Mouse (Mus musculus) WW6 (cell line): ENCODE data around the gene P3h1.

Experiments used
- DNase-seq: peaks from one replicate; pipeline ENCODE4 v3.0.0-alpha.2; 2013; ENCODE audit warnings: low read depth, low spot score

Gene P3h1

DNA sequence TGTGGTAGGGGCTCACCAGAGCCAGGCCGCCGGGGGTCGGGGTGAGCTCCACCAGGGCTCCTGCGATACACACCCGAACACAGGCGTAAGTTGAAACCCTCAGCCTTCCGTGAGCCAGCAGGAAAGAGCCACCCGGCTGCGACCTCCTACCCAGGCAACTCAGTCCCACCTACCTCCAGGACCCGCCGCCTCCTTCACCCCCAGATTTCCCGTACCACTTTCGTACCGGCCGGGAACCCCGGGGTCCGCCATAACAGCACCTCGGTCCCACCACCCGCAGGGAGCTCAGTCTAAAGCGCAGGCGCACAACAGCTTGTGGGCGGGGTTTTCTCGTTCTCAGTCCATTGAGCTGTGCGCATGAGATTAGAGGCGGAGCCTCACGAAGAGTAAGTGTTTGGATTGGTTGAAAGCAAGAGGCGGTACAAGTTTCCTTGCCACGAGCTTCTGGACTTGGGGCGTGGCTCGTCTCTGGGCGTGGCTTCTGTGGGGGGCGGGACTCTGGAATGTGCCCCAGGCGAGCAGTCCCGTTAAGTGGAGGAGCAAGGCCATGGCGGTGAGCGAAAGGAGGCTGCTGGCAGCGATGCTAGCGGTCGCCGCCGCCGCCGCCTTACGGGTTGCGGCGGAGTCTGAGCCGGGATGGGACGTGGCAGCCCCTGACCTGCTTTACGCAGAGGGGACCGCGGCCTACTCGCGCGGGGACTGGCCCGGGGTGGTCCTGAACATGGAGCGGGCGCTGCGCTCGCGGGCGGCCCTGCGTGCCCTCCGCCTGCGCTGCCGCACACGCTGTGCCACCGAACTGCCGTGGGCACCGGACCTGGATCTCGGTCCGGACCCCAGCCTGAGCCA, at the start of gene P3h1, which contains the start of gene AU022252:
Gene P3h1, plus strand, starts transcription at position 506 of the 846 bp plus-strand sequence.
Gene AU022252, minus strand, starts transcription at position 303 of the 846 bp plus-strand sequence.
- DNase-seq, result peak; percentile 89

DNA sequence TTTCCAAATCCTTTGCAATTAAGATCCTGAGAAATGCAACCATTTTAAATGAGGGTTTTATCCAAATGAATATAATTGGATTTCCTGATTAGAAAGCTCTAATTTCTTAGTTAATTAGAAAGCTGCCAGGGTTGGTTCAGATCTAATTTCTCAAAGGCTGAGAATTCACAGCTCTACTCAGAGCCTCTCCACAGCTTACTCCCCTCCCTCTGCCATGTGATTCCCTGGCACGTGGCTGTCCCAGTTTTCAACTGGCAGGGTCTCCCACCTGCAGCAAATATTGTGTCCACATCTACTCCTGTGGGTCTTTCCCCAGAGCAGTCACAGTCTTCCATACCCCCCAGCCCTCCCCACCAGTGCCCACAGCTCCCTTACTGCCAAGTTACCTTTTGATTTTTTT, 49.2 kb upstream of the P3h1 start:
- no peak for DNase-seq

DNA sequence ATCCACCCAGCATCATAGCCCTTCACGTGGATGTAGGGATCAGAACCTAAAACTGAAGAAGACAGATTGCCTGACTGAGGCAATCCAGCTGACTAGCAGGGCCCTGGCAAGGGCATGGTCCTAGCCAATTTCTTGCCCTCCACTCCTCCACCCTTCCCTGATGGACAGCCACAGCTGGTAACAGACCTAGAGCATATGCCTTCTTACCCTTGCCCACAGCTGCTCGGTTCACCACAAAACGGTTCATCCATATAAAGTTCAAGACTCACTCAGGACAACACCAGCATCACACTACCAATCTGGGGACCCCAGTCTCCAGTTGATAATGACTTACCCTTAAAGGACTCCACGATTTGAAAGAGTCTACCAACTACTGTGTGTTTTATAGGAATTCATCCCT, 46.9 kb upstream of the P3h1 start:
- no peak for DNase-seq

DNA sequence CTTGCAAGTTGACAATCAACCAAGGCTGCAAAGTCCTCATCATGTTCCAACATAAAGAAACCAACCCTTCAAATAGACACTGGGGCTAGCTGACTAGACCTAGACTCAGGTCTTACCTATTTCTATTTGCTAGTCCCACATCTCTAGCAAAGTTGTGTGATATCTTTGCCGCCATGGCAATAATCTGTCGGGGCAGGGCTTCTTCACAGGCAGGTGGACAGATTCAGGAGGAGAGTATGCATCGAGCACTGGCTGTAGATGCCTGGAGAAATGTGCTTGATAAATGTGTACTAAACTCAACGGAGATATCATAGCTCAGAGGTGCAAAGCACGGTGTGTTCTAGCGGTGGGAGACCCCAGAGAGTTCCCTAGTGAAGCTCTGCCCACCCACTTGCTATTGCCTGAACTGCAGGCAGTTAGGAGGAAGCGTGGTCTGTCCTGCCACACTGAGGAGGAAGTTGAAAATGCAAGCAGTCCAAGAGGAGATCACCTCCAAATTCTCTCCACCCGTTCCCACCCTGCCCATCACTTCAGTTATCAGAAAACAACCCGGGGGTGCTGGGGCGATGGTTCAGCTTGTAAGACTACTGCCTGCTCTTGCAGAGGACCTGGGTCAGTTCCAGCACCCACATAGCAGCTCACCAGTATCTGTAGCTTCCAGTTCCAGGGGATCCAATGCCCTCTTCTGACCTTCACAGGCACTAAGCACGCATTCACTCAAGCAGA, 44.5 kb upstream of the P3h1 start:
- no peak for DNase-seq

DNA sequence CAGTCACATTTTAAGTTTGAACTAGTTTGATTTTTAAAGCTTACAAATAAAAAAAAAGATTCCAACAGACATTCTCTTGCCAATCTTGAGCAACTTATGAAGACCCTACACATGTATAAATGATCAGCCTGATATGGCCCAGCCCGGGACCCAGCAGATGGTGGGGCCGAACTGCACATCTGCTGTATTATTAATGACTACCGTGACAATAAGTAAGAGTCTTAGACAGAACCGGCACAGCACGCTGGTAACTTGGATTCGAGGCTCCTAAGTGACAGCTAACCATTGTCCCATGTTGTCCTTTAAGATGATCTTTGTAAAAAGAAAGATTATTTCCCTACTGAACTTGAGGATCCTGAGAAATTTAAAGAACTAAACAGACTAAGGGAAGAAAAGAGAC, 43.3 kb upstream of the P3h1 start:
- no peak for DNase-seq

DNA sequence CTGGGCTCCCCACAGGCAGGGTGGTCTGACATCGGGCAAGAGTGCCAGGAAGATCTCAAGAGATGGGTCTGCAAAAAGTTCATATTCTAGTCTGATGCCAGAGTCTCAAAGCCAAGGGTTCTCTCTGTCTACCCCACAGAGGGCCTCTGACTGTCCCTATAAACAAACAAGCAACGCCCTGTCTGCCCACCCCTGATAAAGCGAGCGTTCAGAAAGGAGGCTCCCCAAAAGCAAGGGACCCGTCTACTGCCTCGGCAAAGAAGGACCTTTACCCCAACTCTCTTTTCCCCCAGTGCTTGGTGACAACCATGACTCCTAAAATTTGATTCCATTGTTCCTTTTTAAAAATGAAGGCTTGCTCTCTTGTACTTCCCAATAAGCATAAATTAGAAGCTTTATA, 42.9 kb upstream of the P3h1 start, which contains the start of gene Ermap:
Gene Ermap, minus strand, starts transcription at position 148 of the 400 bp plus-strand sequence.
- DNase-seq, result no peak

DNA sequence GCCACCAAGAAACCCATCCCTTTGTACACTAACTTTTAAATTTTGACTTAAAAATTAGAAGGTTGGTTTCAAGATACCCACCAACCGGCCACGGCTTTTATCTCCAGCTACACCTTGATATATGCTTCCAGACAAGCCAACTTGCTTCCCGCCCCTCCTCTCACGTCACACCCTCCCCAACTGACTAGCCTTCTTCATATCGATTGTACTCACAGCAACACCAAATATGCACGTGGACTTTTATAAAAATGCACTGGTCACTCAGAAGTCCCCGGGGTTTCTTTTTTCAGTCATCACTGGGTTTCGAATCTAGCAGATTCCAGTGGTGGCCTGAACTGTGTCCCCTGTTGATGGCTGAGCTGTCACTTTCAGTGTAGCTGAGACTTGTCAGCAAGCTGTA, 42.1 kb upstream of the P3h1 start:
- no peak for DNase-seq

DNA sequence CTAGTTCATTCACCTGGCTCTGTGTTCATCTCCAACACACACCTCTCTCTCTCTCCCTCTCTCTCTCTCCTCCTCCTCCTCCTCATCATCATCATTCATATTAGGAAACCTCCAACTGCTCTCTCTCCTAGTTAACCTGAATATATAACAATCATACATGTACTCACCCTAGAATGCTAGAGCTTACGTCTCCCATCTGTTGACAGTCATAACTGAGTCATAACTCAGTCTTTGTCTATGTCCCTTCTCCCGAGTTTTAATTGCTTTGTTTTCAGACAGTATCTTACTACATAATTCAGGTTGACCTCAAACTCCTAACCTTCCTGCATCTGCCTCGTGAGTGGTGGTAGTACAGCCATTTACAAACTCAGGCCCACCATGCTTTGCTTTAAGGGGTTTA, 41.4 kb upstream of the P3h1 start:
- no peak for DNase-seq

DNA sequence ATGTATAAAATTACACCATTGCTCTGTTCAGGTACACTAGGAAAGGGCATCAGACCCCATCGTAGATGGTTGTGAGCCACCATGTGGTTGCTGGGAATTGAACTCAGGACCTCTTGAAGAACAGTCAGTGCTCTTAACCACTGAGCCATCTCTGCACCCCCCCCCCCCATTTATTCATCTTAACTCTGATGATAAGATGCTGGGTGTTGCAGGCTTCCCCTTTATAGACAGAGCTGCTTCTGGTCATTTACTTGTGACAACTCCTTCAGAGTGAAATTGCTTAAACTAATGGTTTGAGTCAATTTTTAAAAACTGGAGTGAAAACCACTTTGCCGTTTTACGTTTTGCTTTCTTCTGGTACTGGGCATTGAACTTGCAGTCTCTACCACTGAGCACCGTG, 40.0 kb upstream of the P3h1 start:
- no peak for DNase-seq

DNA sequence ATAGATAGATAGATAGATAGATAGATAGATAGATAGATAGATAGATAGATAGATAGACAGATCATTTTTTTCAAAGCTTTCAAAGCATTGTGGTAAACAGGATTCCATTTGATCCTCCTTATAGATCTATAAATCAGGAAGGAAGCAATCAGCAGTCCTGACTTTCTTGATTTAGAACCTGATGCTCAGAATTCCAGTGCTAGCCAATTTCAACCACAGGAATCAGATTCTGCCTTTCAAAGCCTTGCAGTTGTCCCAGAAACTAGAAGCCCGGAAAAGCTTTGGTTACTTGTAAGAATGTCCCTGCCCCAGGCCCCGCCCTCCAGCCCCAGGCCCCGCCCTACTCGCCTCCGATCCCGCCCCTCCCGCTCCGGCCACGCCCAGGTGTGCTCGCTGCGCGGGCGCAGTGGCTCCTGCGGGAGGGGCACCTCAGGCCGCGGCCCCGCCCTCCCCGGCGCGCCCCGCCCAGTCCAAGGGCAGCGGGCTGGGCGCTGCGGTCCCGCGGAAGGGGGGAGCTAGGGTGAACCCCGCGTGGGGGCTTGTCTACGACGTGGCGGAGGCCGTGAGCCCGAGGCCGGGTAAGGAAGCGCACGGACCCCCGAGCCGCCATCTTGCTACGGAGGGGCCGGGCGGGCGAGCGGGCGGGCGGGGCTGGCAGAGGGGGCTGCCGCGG, 37.7 kb upstream of the P3h1 start, which contains the start of gene Svbp:
Gene Svbp, plus strand, starts transcription at position 398 of the 673 bp plus-strand sequence.
- no peak for DNase-seq

DNA sequence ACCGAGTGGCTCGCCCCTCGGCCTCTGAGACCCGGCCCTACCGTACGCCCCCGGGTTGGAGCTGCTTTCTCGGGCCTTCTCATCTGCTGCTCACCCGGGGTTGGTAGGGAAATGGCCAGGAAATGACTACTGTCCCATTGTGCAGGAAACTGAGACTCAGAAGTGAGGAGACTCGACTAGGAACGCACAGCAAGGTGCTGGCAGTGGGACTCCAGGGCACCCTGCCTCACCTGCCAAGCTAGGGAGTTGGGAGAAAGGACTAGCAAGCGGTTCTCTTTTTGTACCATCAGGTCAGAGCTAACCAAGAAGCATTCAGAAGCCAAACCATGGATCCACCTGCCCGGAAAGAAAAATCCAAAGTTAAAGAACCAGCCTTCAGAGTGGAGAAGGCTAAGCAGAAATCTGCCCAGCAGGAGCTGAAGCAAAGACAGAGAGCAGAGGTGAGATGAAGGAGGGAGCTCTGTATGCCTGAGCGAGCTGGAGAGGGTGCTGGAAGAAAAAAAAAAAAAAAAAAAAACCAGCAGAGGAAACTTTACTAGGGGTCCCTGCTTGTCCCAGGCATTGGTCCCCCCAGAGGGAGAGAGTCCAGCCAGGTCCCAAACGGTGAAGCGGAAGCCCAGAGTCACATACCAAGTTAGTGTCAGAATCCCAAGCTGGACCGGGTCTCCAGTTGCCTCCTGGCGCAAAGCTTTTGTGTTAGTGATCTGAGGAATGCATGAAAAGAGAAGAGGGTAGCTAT, 37.0 kb upstream of the P3h1 start:
- DNase-seq, result no peak

DNA sequence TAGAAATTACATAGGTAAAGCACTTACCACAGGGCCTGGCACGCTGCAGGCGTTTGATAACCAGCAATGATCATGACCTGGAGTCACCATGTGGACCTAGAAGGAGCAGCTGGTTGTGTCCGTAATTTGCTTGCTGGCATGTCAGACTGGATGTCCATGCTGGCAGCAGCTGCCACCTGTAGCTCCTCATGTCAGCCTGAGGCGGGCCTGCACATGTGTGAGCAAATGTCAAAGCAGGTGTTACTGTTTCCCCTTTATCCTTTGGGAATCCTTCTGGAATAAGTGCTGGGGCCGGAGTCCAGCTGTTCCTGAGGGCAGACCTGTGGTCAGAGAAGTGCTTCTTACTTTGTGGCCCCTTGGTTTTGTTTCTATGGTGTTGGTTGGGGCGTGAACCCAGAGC, 34.6 kb upstream of the P3h1 start:
- no peak for DNase-seq

DNA sequence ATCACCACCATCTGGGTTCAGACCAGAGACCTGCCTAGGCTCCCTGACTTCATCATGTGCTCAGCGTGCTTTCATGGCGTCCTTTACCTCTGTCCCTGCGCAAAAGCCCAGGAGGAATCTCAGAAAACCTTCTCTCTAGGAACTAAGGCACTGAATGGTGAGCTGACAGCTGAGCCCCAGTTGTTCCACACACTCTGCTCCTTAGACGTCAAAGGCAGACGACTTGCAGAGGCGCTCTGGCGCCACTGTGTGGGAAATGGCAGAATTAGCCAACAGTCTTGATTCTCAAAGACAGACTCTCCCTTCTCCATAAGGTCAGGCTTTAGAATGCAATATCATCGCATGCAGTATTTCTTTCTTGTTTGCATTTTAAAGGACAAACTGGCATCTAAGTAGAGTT, 28.0 kb upstream of the P3h1 start:
- no peak for DNase-seq

DNA sequence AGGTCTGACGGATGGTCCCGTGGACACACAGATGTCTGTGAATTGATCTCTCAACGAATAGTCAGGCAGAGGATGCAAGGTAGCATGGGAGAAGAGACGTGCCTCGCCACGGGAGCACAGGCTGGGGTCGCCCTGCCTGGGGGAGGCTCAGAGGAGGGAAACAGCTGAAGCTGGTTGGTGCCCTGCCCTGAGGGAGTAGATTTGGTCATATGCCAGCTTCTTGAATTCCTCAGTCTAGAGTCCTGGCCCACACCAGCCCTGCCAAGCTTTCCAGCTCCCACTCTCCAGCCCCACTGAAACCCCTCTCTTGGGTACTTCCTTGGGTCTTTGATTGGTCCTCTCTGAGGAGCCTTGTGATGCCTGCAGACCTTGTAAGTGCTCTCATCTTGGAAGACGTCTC, 16.0 kb upstream of the P3h1 start:
- no peak for DNase-seq

DNA sequence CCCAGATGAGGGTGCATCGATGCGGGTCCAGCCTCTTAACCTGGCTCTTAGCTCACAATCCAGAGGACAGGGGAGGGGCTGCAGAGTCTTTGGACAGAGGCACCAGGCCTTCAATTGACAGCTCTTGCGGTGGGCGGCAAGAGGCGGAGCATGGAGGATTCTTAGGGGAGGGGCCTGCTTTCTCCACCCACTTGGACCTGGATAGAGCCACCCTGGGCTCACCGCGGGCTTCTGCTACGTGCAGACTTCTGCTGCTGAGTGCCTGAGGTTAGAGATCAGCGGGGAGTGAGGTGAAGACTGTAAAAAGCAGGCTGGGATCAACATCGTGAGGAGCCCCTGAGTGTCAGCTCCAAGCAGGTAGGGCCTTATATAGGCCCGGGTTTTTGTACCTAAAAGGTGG, 14.5 kb upstream of the P3h1 start, which contains the start of gene Tmem269:
Gene Tmem269, minus strand, starts transcription at position 49 of the 400 bp plus-strand sequence.
- DNase-seq, result no peak

DNA sequence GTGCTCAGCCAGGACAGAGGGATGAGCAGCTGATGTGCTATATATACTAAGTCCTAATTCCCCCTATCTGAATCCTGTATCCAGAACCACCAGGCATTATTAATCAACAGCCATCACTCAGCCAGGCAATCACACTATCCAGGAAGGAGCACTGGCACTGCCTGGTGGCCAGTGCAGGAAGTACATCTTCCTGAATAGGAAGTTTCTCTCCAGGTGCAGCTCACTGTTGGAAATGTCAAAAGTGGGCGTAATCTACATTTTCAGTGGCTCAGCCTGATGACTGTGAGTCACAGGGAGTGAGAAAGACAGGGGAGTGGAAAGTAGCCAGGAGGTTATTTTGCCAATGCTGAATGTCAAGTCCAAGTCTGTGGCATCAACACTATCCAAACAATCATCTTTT, 9.0 kb upstream of the P3h1 start:
- DNase-seq, result no peak

DNA sequence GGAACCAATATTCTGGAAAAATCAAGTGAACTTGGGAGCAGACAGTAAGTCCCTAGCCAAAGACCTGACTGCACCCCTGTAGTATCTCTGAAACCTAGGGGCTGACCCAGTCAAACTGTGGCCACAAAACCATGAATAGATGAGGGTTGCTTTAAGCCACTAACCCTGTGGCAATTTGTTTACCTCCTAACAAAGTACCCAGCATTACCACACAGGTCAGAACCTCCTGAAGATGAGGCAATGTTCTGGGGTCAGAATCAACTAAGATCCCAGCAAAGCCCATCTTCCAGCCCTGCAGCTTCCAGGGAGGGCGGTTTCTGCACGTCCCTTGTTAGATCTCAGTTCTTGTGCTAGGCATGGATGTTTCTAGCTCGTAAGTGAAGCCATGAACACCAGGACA, 8.2 kb upstream of the P3h1 start:
- no peak for DNase-seq

DNA sequence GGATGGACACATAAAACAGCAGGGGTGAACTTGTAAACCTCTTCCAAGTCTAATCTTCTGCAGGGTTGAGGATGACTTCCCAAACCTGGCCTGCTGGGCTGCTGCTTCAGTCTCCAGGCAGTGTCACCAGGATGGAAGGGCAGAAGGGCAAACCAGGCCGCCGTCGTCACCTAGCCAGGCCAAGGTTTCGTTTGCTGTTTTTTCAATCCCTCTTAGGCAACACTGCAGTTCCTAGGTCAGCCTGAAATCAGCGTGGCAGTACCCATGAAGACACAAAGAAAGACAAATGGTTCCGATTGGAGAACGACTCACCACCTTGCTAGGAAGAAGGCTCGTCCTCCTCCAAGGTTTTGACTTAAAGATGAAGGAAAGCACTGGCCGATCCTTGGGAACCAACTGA, 7.0 kb upstream of the P3h1 start:
- DNase-seq, result no peak

DNA sequence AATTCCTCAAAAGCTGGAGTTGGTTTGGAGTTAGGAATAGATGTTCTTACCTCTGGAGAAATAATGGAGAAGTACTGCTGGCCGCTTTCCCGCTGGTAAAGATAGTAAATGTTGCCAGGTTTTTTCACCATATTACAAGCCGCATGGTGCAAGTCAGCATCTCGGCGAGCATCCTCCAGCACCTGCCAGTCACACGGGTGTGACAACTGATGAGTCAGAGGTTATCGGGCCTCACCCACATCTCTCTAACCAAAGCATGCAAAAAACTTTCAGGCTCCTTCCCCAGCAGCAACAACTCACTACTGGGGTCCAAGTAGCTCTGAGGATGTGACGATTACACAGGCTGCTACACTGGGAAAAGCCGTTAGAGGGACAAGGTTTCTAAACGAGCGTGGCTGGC, 6.0 kb upstream of the P3h1 start:
- DNase-seq, result no peak

DNA sequence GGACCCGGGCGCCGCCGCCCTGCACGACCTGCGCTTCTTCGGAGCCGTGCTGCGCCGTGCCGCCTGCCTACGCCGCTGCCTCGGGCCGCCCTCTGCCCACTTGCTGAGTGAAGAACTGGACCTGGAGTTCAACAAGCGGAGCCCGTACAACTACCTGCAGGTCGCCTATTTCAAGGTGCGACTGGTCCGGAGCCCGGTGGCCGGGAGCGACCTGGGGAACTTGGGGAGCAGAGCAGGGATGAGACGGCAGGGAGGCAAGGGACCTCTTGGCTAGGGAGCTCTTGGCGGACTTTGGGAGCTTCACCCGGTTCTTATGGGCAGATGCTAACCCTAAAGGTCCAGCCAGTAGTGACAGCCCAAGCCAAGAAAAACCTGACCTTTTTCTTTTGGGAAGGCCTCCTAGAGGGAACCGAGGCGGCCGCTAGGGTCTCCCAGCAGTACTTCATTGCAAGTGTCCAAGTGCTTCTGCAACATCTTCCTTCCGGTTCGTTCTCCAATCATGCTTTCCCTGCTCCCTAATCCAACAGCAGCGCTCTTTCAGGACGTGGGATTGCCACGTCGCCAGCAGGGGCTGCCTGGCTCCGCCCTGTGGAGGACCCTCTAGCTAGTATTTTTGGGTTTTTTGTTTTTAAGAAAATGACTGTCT, 664 bp downstream of the P3h1 start:
- DNase-seq, result no peak

DNA sequence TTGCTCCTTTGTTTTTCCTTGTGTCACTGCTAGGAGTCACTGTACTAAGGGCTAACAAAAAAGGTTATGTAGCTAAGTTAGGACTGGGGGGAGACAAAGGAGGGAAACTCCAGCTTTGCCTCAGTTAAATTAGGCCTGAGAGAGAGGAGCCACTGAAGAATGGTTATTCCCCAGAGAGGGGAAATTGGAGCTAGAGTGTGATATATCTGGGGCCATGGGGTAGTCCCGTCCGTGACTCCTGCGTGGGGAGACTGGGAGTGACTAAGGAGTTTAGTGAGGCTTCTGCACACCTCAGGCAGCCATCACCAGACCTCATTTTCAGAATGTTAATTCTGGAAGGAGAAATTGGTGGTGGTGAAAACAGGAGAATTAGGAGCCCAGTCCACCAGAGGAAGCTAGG, 1.6 kb downstream of the P3h1 start:
- DNase-seq, result no peak
